Mouse (Mus musculus): ENCODE results near the gene Polr3h. TPM values are rescaled to one million over a fixed set of nuclear protein-coding genes. Genes with fewer than 3 reads are reported as not detected.

The Polr3h gene
- polyA plus RNA-seq, 1 experiment from 2014 or later: 61.8 TPM

DNA sequence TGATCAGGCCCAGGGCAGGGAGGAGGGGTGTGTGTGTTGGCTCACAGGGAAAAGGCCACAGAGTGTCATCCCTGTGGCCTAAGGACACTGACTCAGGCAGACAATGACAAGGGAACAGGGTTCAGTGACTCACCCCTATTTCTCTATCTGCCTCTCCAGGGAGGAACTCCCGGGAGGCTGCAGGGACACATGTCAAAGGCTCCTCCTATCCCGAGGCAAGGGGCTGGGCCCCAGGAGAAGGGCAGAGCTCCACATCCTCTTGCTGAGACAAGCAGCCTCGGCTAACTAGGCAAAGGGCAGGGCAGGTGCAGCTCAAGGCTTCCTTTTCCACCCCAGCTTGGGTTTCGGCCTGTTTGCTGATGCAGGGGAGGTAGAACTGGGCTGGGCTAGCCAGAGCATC lies 80.3 kb downstream of the Polr3h start:
- no peak overlapping the region for H3K27ac ChIP-seq
- H3K36me3 ChIP-seq: peaks cover 34% of the 10 kb centered on the region
- H3K9ac ChIP-seq: 0 out of 2 replicates have a peak overlapping the region, but pooled peaks have one; percentile 17
- no peak overlapping the region for H3K4me3 ChIP-seq
- 48% methylated on average over 4 of the region's 4 CpGs for WGBS
- no peaks in the 10 kb centered on the region for H3K9me3 ChIP-seq
- H3K4me1 ChIP-seq: no peaks in the 10 kb centered on the region
- ATAC-seq (ENCODE audit: low FRiP score, low read depth): no peak
- H3K27me3 ChIP-seq (replicated peaks): no peaks in the 10 kb centered on the region
- H3K4me2 ChIP-seq (replicated peaks): no peak overlapping the region

GRCm38 (mm10) chr15:81845033-81845625 lies 80.9 kb downstream of the Polr3h start:
- H3K9me3 ChIP-seq: no peaks in the 10 kb centered on the region

GRCm38 (mm10) chr15:81842275-81842674 lies 83.8 kb downstream of the Polr3h start:
- Histone ChIP-seq H3K27me3 (replicated peaks) (no peaks in the 10 kb centered on the region), H3K4me2 (replicated peaks) (no peak overlapping the region), H3K4me3 (no peak overlapping the region), H3K9ac (no peak overlapping the region), H3K36me3 (peaks cover 9% of the 10 kb centered on the region; the same call in 1 of the 2 replicates), H3K27ac (no peak overlapping the region), H3K9me3 (no peaks in the 10 kb centered on the region), H3K4me1 (no peaks in the 10 kb centered on the region)
- WGBS: 86% methylated on average over 7 of the region's 7 CpGs
- no peak for ATAC-seq (ENCODE audit: low FRiP score, low read depth)

More at GRCm38 (mm10) chr15:81845033-81845625, 80.9 kb downstream of the Polr3h start:
- no peak overlapping the region for H3K4me3 ChIP-seq
- H3K27ac ChIP-seq: no peak overlapping the region
- 77% methylated on average over 5 of the region's 5 CpGs for WGBS
- peaks cover 28% of the 10 kb centered on the region for H3K36me3 ChIP-seq
- ATAC-seq (ENCODE audit: low FRiP score, low read depth): no peak
- no peaks in the 10 kb centered on the region for H3K27me3 ChIP-seq (replicated peaks)
- H3K4me1 ChIP-seq: no peaks in the 10 kb centered on the region
- H3K4me2 ChIP-seq (replicated peaks): no peak overlapping the region
- H3K9ac ChIP-seq: no peak overlapping the region

GRCm38 (mm10) chr15:81840306-81840705 lies 85.7 kb downstream of the Polr3h start:
- no peak for ATAC-seq (ENCODE audit: low FRiP score, low read depth)
- peaks cover 8% of the 10 kb centered on the region; the same call in 1 of the 2 replicates for H3K4me1 ChIP-seq
- H3K9me3 ChIP-seq: no peaks in the 10 kb centered on the region
- no peak overlapping the region for H3K4me3 ChIP-seq
- WGBS: 87% methylated on average over 7 of the region's 7 CpGs
- no peak overlapping the region for H3K4me2 ChIP-seq (replicated peaks)
- H3K27me3 ChIP-seq (replicated peaks): peaks cover 8% of the 10 kb centered on the region; the same call in 1 of the 2 replicates
- H3K9ac ChIP-seq: no peak overlapping the region
- H3K36me3 ChIP-seq: no peaks in the 10 kb centered on the region
- no peak overlapping the region for H3K27ac ChIP-seq

DNA sequence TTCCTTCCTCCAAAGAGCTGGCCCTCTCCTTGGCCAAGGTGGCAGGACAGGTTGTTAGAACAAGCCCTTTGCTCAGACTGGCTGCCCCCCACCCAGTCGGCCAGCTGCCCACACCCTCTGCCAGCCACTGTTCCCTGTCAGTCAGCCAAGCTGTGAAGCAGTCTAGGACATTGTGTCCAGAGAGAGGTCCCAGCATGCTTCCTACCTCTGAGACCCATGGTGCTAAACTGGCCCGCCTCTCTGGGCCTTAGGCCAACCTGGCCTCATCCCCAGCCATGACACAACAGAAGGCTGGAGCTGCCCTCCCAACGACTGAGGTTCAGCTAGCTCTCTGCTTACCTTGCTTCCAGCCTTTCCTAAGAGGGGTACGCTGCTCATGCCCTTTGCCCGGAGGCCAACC lies 86.4 kb downstream of the Polr3h start:
- WGBS: 73% methylated on average over 5 of the region's 5 CpGs
- no peaks in the 10 kb centered on the region for H3K36me3 ChIP-seq

GRCm38 (mm10) chr15:81838554-81839235 lies 87.3 kb downstream of the Polr3h start:
- no peak overlapping the region for H3K4me3 ChIP-seq
- H3K4me1 ChIP-seq: peaks cover 8% of the 10 kb centered on the region; the same call in 1 of the 2 replicates
- peaks cover 8% of the 10 kb centered on the region; the same call in 1 of the 2 replicates for H3K27me3 ChIP-seq (replicated peaks)
- ATAC-seq (ENCODE audit: low FRiP score, low read depth): no peak
- H3K27ac ChIP-seq: no peak overlapping the region
- 74% methylated on average over 14 of the region's 14 CpGs for WGBS
- no peaks in the 10 kb centered on the region for H3K9me3 ChIP-seq
- no peak overlapping the region for H3K9ac ChIP-seq
- no peak overlapping the region for H3K4me2 ChIP-seq (replicated peaks)
- no peaks in the 10 kb centered on the region for H3K36me3 ChIP-seq

More for the DNA sequence above, 86.4 kb downstream of the Polr3h start:
- Histone ChIP-seq H3K9me3 (no peaks in the 10 kb centered on the region), H3K4me1 (peaks cover 8% of the 10 kb centered on the region; the same call in 1 of the 2 replicates), H3K4me2 (replicated peaks) (no peak overlapping the region), H3K4me3 (no peak overlapping the region), H3K27ac (no peak overlapping the region), H3K27me3 (replicated peaks) (peaks cover 8% of the 10 kb centered on the region; the same call in 1 of the 2 replicates), H3K9ac (no peak overlapping the region)
- ATAC-seq (ENCODE audit: low FRiP score, low read depth): no peak

Other genes starting within 250 kb of the Polr3h start
- gene Chadl, start 229.0 kb downstream of the Polr3h start, polyA plus RNA-seq (2016; fragmentation: Nextera tagmentation; extraction: Ambion mirVana): 5.9 and 6.4 TPM in 2 replicates
- 40.3 and 48.3 TPM in 2 replicates for gene Zc3h7b, start 181.2 kb downstream of the Polr3h start, polyA plus RNA-seq (2016; fragmentation: Nextera tagmentation; extraction: Ambion mirVana)
- gene Rangap1, start 180.7 kb downstream of the Polr3h start, polyA plus RNA-seq (2016; fragmentation: Nextera tagmentation; extraction: Ambion mirVana): 134 and 140 TPM in 2 replicates
- 23.2 and 24.9 TPM in 2 replicates for gene Tef, start 123.8 kb downstream of the Polr3h start, polyA plus RNA-seq (2016; fragmentation: Nextera tagmentation; extraction: Ambion mirVana)
- 21.6 and 21.7 TPM in 2 replicates for gene Tob2, start 67.4 kb downstream of the Polr3h start, polyA plus RNA-seq (2016; fragmentation: Nextera tagmentation; extraction: Ambion mirVana)
- 123 and 126 TPM in 2 replicates for gene Phf5a, start 54.3 kb downstream of the Polr3h start, polyA plus RNA-seq (2016; fragmentation: Nextera tagmentation; extraction: Ambion mirVana)
- gene Aco2, start 53.9 kb downstream of the Polr3h start, polyA plus RNA-seq (2016; fragmentation: Nextera tagmentation; extraction: Ambion mirVana): 213 TPM in 2 replicates
- gene Csdc2, start 10.5 kb upstream of the Polr3h start, polyA plus RNA-seq (2016; fragmentation: Nextera tagmentation; extraction: Ambion mirVana): 60.8 and 64.8 TPM in 2 replicates
- gene Pmm1, start 34.7 kb upstream of the Polr3h start, polyA plus RNA-seq (2016; fragmentation: Nextera tagmentation; extraction: Ambion mirVana): 40.1 and 42.0 TPM in 2 replicates
- gene 1700029P11Rik, start 54.3 kb upstream of the Polr3h start, polyA plus RNA-seq (2016; fragmentation: Nextera tagmentation; extraction: Ambion mirVana): not detected in 2 replicates
- 52.6 and 53.4 TPM in 2 replicates for gene Xrcc6, start 61.6 kb upstream of the Polr3h start, polyA plus RNA-seq (2016; fragmentation: Nextera tagmentation; extraction: Ambion mirVana)
- gene Desi1, start 107.6 kb upstream of the Polr3h start, polyA plus RNA-seq (2016; fragmentation: Nextera tagmentation; extraction: Ambion mirVana): 42.9 and 48.5 TPM in 2 replicates
- gene Snu13, start 121.4 kb upstream of the Polr3h start, polyA plus RNA-seq (2016; fragmentation: Nextera tagmentation; extraction: Ambion mirVana): 188 and 193 TPM in 2 replicates
- gene 4930407I10Rik, start 132.9 kb upstream of the Polr3h start, polyA plus RNA-seq (2016; fragmentation: Nextera tagmentation; extraction: Ambion mirVana): 0.04 TPM in 1 of 2 replicates, not detected in the other
- gene Mei1, start 143.8 kb upstream of the Polr3h start, polyA plus RNA-seq (2016; fragmentation: Nextera tagmentation; extraction: Ambion mirVana): 0.05 and 0.08 TPM in 2 replicates
- gene Ccdc134, start 201.7 kb upstream of the Polr3h start, polyA plus RNA-seq (2016; fragmentation: Nextera tagmentation; extraction: Ambion mirVana): 17.8 and 20.3 TPM in 2 replicates
- gene Srebf2, start 220.9 kb upstream of the Polr3h start, polyA plus RNA-seq (2016; fragmentation: Nextera tagmentation; extraction: Ambion mirVana): 238 and 239 TPM in 2 replicates

Measured in neural tube, embryonic 12.5 days (tissue).